Mouse (Mus musculus): ENCODE measurements at regions not wholly inside any gene's neighbourhood (a gene's known extent, or its start where the extent isn't known, plus 50 kb on each side); places are given as distances from the start of the nearest gene placed in this dataset.
A peak's percentile ranks its signal among the peaks of the same experiment; 100 is the strongest.

- no peak for DNase-seq
Measured at GRCm38 (mm10) chr10:8071858-8072257, 115.8 kb upstream of the Tab2 start.

GRCm38 (mm10) chr10:8070472-8070871 lies 114.4 kb upstream of the Tab2 start:
- no peak for DNase-seq

DNA sequence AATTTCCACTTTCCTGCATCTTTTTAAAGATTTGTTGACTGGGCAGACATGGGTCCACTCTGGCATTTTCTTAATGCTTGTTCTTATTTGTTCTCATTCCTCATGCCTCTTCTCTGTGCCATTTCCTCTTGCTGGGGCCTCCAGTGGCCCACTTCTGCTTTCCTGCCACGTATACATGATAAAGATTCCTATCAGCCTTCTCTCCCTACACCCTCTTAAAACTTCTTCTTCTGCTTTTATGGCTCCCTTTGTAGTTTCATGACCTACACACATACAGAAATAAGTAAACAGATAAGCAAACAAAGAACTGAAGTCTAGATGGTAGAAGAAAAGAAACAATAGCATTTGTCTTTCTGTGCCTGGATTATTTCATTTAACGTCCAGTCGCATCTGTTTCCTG lies 110.9 kb upstream of the Tab2 start:
- DNase-seq: no peak

- peak; percentile 74 for DNase-seq
Measured at GRCm38 (mm10) chr10:8065746-8066145, 109.7 kb upstream of the Tab2 start.

DNA sequence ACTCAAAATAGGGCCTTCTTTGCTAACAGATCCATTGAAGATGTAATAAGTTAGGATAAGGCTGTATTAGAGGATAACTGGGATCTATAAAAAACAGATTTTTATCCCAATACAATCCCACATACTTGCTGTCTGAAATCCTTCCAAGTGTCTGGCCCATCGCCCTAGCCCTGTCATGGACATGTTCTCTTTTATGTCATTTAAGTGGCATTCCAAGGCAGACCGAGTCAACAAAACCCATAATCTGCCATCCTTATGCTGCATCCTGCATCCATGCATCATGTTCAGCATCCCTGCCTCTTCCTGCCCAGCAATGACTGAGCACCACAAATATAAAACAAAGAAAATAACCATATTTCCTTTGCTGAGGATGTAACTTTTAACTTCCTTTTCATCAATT lies 108.3 kb upstream of the Tab2 start:
- DNase-seq: no peak

- no peak for DNase-seq
Measured at GRCm38 (mm10) chr10:8063458-8064090, 107.5 kb upstream of the Tab2 start.

- no peak for DNase-seq
Measured at GRCm38 (mm10) chr10:8060987-8061386, 105.0 kb upstream of the Tab2 start.

DNA sequence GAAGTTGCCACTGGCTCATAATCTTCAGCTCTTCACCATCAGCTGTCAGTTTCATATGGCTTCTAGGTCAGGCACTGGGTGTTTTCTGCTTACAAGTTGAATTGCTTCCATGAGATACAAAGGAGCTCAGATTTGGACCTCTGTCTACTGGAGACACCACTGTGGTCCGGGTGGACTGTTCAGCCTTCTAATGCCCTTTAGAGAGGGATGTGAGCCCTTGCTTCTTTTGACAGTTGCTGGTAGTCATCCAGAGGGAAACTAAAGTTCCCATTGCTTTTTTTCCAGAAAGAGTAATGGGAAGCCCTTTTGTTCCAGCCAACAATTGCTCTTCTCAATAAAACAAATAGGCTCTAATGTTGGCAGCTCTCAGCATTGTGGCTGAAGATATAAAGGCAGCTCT lies 103.7 kb upstream of the Tab2 start:
- no peak for DNase-seq

- no peak for DNase-seq
Measured at GRCm38 (mm10) chr10:8057855-8058254, 101.8 kb upstream of the Tab2 start.

GRCm38 (mm10) chr10:8055293-8055692 lies 99.3 kb upstream of the Tab2 start:
- DNase-seq: peak; percentile 75

DNA sequence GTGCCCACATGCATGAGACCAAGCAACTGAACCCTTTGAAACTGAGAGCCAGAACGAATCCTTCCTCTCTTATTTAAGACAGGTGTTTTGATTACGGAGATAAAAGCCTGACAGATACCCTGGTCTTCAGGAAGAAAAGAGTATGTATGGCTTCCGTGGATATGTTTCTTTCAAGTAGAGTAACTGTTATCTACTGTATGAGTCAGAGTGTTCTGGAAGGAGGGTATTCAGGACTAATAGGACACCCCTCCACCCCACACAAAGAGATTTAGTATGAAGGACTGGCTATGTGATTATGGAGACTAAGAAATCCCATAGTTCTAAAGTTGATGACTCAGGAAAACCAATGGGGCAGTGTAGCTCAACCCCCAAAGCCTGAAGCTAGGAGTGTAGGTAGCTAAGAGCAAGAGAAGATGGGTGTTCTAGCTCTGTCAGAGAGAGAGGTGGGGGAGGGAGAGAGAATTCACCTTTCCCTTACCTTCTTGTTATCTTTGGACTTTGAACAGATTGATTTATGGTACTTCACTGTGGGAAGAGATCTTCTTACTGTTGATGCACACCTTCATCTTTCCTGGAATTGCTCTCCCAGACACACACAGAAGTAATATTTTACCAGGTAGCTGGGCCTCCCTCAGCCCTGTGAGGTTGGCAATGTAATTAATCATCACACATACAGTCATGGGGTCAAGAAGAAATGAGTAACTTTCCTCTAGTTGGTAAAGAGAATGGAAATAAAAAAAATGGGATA lies 87.6 kb upstream of the Tab2 start:
- DNase-seq: no peak

DNA sequence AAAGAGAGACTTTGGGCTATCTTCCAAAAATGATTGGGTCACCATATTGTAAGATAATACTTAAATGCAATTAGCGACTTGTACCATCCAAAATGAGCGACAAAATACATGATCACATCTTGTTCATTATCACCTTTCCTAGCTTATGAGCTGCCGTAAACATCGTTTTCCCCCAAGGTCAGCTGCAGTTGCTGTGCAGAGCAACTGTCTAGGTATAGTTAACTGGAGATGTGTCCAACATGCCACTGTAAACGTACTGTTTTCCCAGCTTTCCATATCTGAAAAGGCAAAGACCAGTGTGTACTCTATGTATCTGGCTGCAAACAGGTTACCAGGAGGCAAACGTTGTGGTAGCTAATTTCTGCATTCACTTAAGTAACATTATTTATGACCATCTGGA lies 86.3 kb upstream of the Tab2 start:
- no peak for DNase-seq

- DNase-seq: no peak
Measured at GRCm38 (mm10) chr10:8041790-8042189, 85.8 kb upstream of the Tab2 start.

- no peak for DNase-seq
Measured at GRCm38 (mm10) chr10:8037986-8038631, 82.1 kb upstream of the Tab2 start.

- no peak for DNase-seq
Measured at GRCm38 (mm10) chr10:8036293-8036692, 80.3 kb upstream of the Tab2 start.

GRCm38 (mm10) chr10:8035310-8035709 lies 79.3 kb upstream of the Tab2 start:
- no peak for DNase-seq

DNA sequence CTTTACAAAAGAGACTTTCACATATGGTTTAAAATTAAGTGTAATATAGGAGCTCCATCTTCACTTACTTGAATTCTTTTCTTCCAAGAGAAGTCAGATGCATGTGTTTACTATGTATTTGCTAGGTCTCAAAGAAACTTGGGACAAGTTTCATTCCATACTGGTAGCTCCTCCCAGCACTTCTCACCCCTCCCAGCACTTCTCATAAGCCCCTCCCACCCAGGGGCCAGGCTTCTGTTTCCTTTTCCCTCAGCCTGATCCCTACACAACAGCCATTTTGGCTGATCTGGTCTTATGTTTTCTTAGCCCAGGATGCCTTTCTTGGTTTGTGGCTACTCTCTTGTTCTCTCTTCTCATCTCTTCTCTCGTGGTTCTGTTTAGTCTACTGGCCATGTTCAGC lies 76.2 kb upstream of the Tab2 start:
- DNase-seq: no peak

- no peak for DNase-seq
Measured at GRCm38 (mm10) chr10:8028840-8029239, 72.8 kb upstream of the Tab2 start.

DNA sequence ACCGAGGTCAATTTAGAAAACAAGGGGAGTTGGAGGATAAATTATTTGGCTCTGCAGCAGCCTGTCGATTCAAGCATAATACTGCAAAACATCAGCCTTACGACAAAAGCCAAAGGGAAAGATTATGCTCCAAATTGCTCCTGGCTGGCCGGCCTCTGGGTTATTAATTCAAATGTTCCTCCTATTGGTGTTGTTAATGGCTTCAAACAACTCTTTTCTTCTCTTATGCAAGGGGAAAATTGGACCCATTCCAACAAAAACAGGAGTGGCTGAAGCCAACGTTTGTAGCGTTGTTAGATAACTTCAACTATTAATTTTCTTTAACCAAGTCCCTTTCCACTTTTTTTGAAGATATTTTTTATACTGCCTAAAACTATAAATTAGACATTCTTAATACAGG lies 71.0 kb upstream of the Tab2 start:
- no peak for DNase-seq

DNA sequence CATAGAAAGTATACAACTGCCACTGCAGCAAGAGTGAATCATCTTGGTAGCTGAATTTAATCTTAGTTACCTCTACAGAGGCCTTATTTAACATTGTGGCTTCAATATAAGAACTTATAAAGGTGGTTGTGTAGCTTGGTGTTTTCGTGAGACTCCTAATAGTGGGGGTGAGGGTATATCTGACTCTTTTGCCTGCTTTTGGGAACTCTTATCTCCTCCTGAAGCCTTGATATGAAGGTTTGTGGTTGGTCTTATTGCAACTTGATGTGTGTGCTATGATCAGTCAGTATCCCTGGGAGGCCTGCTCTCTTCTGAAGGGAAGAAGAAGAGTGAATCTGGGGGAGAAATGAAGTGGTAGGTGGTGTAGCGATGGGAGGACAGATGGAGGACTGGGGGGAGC lies 67.7 kb upstream of the Tab2 start:
- no peak for DNase-seq

DNA sequence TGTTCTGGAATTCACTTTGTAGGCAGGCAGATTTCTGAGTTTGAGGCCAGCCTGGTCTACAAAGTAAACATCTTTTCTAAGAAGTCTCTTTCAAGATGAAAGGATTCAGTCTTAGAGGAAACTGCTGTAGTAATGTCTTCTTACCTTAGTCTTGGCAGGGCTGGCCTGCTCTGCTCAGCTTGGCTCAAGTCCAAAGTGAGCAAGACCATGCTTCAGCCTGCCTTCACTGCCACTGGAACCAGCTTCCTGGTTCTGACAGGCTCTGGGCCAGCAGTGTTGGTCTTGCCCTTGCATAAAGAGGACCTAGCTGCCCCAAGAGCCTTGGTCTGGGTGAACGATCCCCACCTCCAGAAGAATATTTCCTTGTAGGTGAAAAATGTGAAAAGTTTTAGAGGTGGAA lies 65.9 kb upstream of the Tab2 start:
- DNase-seq: no peak

DNA sequence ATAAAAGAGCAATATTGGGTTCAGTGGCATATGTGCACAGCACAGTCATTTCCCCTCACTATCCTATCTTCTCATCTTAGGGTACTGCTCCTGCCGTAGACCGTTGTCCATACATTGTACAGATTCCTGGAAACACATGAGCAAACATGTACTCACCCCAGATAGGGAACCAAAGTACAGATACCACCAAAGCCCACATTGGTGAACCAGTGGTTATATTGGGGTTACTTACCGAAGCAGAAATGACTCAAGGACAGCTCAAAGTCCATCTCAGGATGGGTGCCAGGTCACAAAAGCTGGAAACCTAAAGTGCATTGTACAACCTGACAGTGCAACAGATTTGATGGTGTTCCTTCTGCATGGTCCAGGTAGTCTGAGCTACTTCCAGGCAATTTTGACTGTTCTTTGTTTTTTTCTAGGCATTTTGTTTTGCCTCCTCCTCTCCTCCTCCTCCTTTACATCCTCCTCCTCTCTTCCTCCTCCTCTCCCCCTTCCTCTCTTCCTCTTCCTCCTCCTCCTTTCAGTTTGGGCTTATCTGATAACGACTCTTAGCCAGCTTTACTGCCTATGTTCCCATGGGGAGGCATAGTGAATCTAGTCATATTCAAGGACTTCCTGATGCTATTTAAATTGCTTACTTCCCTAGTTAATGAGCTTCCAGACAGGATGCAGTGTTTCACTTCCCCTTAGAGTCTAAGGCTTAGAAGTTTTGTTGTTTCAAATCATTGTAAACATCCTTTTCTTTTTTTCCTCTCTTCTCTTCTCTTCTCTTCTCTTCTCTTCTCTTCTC lies 65.1 kb upstream of the Tab2 start:
- DNase-seq: no peak

- no peak for DNase-seq
Measured at GRCm38 (mm10) chr10:8020113-8020512, 64.1 kb upstream of the Tab2 start.
